Mouse (Mus musculus) stomach, postnatal 0 days (tissue): ENCODE measurements at regions not wholly inside any gene's neighbourhood (a gene's known extent, or its start where the extent isn't known, plus 50 kb on each side); places are given as distances from the start of the nearest gene placed in this dataset.

Experiments used
- ATAC-seq: fragments of 200-750 bp; cut with Nextera tagmentation; 2 replicates; pipeline ENCODE4 v1.8.0; 2017; ENCODE audit not compliant: low FRiP score, low TSS enrichment
- DNase-seq: peaks from one replicate; pipeline ENCODE4 v3.0.0-alpha.2; 2016; ENCODE audit warnings: low spot score
- H3K27ac ChIP-seq: fragments of 300-500 bp; sonication (generic); replicated peaks from 2 replicates; pipeline ENCODE4 v1.5.1; 2014; ENCODE audit warnings: mild to moderate bottlenecking, control low read depth
- H3K27me3 ChIP-seq: fragments of 300-500 bp; sonication (generic); 2 replicates; pipeline ENCODE4 v1.6.1; 2014; ENCODE audit warnings: low read length; ENCODE audit not compliant: control insufficient read depth, insufficient read depth
- H3K36me3 ChIP-seq: fragments of 300-500 bp; sonication (generic); 2 replicates; pipeline ENCODE4 v1.6.1; 2014; ENCODE audit warnings: low read length, mixed read lengths; ENCODE audit not compliant: control insufficient read depth, insufficient read depth
- H3K4me1 ChIP-seq: fragments of 300-500 bp; sonication (generic); replicated peaks from 2 replicates; pipeline ENCODE4 v1.6.1; 2014; ENCODE audit warnings: antibody characterized with exemption; ENCODE audit not compliant: control insufficient read depth, insufficient read depth
- H3K4me2 ChIP-seq: fragments of 300-500 bp; sonication (generic); replicated peaks from 2 replicates; pipeline ENCODE4 v1.6.1; 2014; ENCODE audit warnings: low read depth, mild to moderate bottlenecking, control low read depth, moderate library complexity
- H3K4me3 ChIP-seq: fragments of 300-500 bp; sonication (generic); 2 replicates; pipeline ENCODE4 v1.5.1; 2014; ENCODE audit warnings: low read depth, low read length, control low read depth
- H3K9ac ChIP-seq: fragments of 300-500 bp; sonication (generic); 2 replicates; pipeline ENCODE4 v1.6.1; 2014; ENCODE audit warnings: mild to moderate bottlenecking, low read length, control low read depth, mixed read lengths
- H3K9me3 ChIP-seq: fragments of 300-500 bp; sonication (generic); 2 replicates; pipeline ENCODE4 v1.6.1; 2016; ENCODE audit warnings: low read length; ENCODE audit not compliant: control insufficient read depth
- CTCF ChIP-seq: IDR thresholded peaks from 2 replicates; pipeline ENCODE4 v1.5.1; 2016; ENCODE audit warnings: antibody characterized with exemption, low read depth, mild to moderate bottlenecking, moderate library complexity
- EP300 ChIP-seq: optimal IDR thresholded peaks from 2 replicates; pipeline ENCODE3; 2016; ENCODE audit warnings: antibody characterized with exemption
- WGBS: fragments of 180-500 bp; shearing (Covaris S2); extraction: QIAGEN DNeasy Blood & Tissue Kit; methylation state at CpG from one replicate; pipeline ENCODE4 v1.1.7; 2014; 5-methylcytosine and 5-hydroxymethylcytosine counted together

GRCm38 (mm10) chr19:30348924-30349323 lies 116.2 kb downstream of the Mbl2 start:
- H3K4me1 ChIP-seq = no peaks in the 10 kb centered on the region
- H3K4me2 ChIP-seq = no peak overlapping the region
- WGBS = 78% methylated on average over 6 of the region's 6 CpGs
- H3K4me3 ChIP-seq = no peak overlapping the region
- H3K36me3 ChIP-seq = no peaks in the 10 kb centered on the region
- ATAC-seq = no peak
- H3K9me3 ChIP-seq = no peaks in the 10 kb centered on the region
- no peak overlapping the region for H3K9ac ChIP-seq
- H3K27ac ChIP-seq = no peak overlapping the region
- no peak for DNase-seq
- no peaks in the 10 kb centered on the region for H3K27me3 ChIP-seq
- TF ChIP-seq CTCF = no peak

DNA sequence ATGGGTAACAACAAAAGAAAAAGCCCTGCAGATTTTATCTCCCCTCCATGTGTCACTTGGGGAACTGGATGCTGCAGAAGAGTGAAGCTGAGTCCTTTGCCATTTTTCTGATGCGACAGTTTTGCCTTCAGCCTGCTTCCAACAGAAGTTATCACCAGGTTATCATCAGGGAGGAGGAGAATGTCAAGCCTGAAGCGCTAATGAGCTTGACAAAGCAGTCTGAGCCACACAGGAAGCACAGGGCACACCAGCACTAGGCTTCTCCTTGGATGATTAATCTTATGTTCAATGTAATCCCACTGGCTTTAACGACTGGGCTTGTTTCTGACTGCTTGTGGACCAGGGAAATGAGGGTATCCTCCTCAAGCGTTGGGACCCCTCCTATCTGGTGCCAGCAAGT lies 122.2 kb downstream of the Mbl2 start:
- ATAC-seq (no peak), DNase-seq (no peak)
- Histone ChIP-seq H3K27ac (no peak overlapping the region), H3K4me1 (no peaks in the 10 kb centered on the region), H3K4me3 (no peak overlapping the region), H3K27me3 (no peaks in the 10 kb centered on the region), H3K9ac (no peak overlapping the region), H3K36me3 (no peaks in the 10 kb centered on the region), H3K4me2 (no peak overlapping the region), H3K9me3 (no peaks in the 10 kb centered on the region)
- WGBS = 15% methylated on average over 4 of the region's 4 CpGs
- TF ChIP-seq EP300 = no peak

DNA sequence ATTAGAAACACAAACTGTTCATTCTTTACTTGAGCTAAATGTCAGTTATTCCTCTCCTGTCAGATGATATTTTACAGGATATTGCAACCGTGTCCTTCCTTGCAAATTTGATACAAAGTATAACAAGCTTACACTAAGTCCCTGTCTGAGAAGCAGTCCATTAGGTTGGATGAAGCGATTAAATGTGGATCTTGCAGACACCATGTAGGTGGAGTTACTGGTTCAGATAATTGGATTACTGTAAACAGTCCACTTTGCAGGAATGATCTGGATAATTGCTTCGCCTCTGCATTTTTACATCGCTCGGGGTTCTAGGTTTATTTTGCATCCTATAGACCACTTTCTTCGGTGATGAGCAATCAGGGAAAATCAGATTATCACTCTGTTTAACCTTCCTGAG lies 126.2 kb downstream of the Mbl2 start:
- H3K9me3 ChIP-seq = no peaks in the 10 kb centered on the region
- H3K4me2 ChIP-seq = no peak overlapping the region
- DNase-seq = no peak
- ATAC-seq = no peak
- WGBS = 75% methylated on average over 6 of the region's 6 CpGs
- H3K27ac ChIP-seq = no peak overlapping the region
- TF ChIP-seq CTCF (no peak), EP300 (no peak)
- no peaks in the 10 kb centered on the region for H3K36me3 ChIP-seq
- no peak overlapping the region for H3K9ac ChIP-seq
- H3K4me3 ChIP-seq = no peak overlapping the region
- no peaks in the 10 kb centered on the region for H3K4me1 ChIP-seq
- no peaks in the 10 kb centered on the region for H3K27me3 ChIP-seq

GRCm38 (mm10) chr19:30371901-30372300 lies 139.2 kb downstream of the Mbl2 start:
- ATAC-seq (no peak), DNase-seq (no peak)

DNA sequence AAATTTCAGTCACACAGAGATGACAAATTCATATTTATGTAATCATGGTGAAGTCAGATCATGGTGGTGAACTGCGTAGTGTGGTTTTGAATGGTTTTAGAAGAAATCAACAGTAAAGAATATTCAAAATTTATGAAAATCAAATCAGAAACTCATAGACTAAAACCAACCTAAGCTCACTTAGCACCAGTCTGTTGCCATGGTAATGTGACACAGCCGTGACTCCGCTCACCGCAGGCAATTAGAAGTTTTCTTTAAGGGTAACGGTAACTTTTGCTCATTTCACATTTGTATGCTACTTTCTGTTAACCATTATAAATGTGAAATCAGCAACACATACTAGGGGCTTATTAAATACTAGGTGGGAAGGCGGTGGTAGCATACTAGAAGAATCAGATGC lies 147.0 kb downstream of the Mbl2 start:
- WGBS = 66% methylated on average over 6 of the region's 6 CpGs
- Histone ChIP-seq H3K4me1 (no peaks in the 10 kb centered on the region), H3K9me3 (no peaks in the 10 kb centered on the region), H3K4me3 (no peak overlapping the region), H3K27ac (no peak overlapping the region), H3K36me3 (no peaks in the 10 kb centered on the region), H3K4me2 (no peak overlapping the region), H3K27me3 (no peaks in the 10 kb centered on the region), H3K9ac (no peak overlapping the region)
- no peak for ATAC-seq
- no peak for TF ChIP-seq CTCF
- no peak for TF ChIP-seq EP300
- no peak for DNase-seq

More at GRCm38 (mm10) chr19:30371901-30372300, 139.2 kb downstream of the Mbl2 start:
- Histone ChIP-seq H3K9ac (no peak overlapping the region), H3K36me3 (no peaks in the 10 kb centered on the region), H3K27ac (no peak overlapping the region), H3K4me2 (no peak overlapping the region), H3K27me3 (no peaks in the 10 kb centered on the region), H3K9me3 (no peaks in the 10 kb centered on the region), H3K4me3 (no peak overlapping the region), H3K4me1 (no peaks in the 10 kb centered on the region)
- no peak for TF ChIP-seq CTCF
- TF ChIP-seq EP300 = no peak
- 38% methylated on average over 5 of the region's 5 CpGs for WGBS

GRCm38 (mm10) chr19:30380515-30381206 lies 147.9 kb downstream of the Mbl2 start:
- TF ChIP-seq EP300 = no peak
- no peak for TF ChIP-seq CTCF
- H3K4me2 ChIP-seq = no peak overlapping the region
- DNase-seq = no peak
- ATAC-seq = no peak
- no peak overlapping the region for H3K9ac ChIP-seq
- H3K4me1 ChIP-seq = no peaks in the 10 kb centered on the region
- H3K9me3 ChIP-seq = no peaks in the 10 kb centered on the region
- H3K36me3 ChIP-seq = no peaks in the 10 kb centered on the region
- H3K27me3 ChIP-seq = no peaks in the 10 kb centered on the region
- 31% methylated on average over 6 of the region's 6 CpGs for WGBS
- H3K27ac ChIP-seq = no peak overlapping the region
- H3K4me3 ChIP-seq = no peak overlapping the region
